ENCODE assay signal across 9 mouse cellular contexts in genomic region chr1:42779761-42780160, GRCm38 (mm10).
DNase-seq lines count a peak whose midpoint lies in the region; ATAC-seq and TF ChIP-seq lines count a peak whose summit lies in the region.
"Had no signal": no experiment of that assay in that cellular context is flagged by ENCODE, and none has a peak within 500 bp of the region (broad histone marks: within the 10 kb centered on the region; RNA-seq: fewer than 3 reads in every experiment).

No protein-coding gene starts in this region.

- H3K4me1 ChIP-seq in heart, postnatal 0 days (ENCODE audit: control insufficient read depth, insufficient read depth), result no peaks in the 10 kb centered on the region
- H3K4me1 ChIP-seq in heart, embryonic 10.5 days, result no peaks in the 10 kb centered on the region
- H3K4me1 ChIP-seq in midbrain, embryonic 14.5 days (ENCODE audit: control insufficient read depth, insufficient read depth, low read length), result peaks cover 13% of the 10 kb centered on the region; the same call in 1 of the 2 replicates
- H3K4me1 ChIP-seq in midbrain, embryonic 15.5 days, result peaks cover 6% of the 10 kb centered on the region
- no peaks in the 10 kb centered on the region for H3K4me1 ChIP-seq in embryonic fibroblast, embryonic 13.5 days (ENCODE audit: control insufficient read depth, insufficient read depth, low read length)
- H3K4me1 ChIP-seq: heart, embryonic 13.5 days had no signal

- TF ChIP-seq CTCF in heart, postnatal 0 days (IDR thresholded peaks at IDR 0.05; ENCODE audit: low read depth), result peak; percentile 66
- TF ChIP-seq CTCF in embryonic fibroblast, embryonic 13.5 days (IDR thresholded peaks at IDR 0.05; ENCODE audit: borderline replicate concordance, insufficient read depth, low read length), result peak; percentile 31; the same call in 1 of the 2 replicates

- H3K9me3 ChIP-seq in heart, postnatal 0 days (replicated peaks; ENCODE audit: control insufficient read depth, low read length), result no peaks in the 10 kb centered on the region
- no peaks in the 10 kb centered on the region for H3K9me3 ChIP-seq in heart, embryonic 10.5 days
- no peaks in the 10 kb centered on the region for H3K9me3 ChIP-seq in midbrain, embryonic 14.5 days (ENCODE audit: control insufficient read depth, low read length)
- H3K9me3 ChIP-seq in midbrain, embryonic 15.5 days, result no peaks in the 10 kb centered on the region
- H3K9me3 ChIP-seq: heart, embryonic 13.5 days had no signal

- no peak overlapping the region for H3K27ac ChIP-seq in heart, postnatal 0 days (ENCODE audit: low read depth)
- H3K27ac ChIP-seq in heart, embryonic 10.5 days, result no peak overlapping the region
- H3K27ac ChIP-seq in midbrain, embryonic 14.5 days (replicated peaks; ENCODE audit: low read depth, low read length), result no peak overlapping the region
- H3K27ac ChIP-seq in midbrain, embryonic 15.5 days, result no peak overlapping the region
- H3K27ac ChIP-seq in embryonic fibroblast, embryonic 13.5 days (ENCODE audit: insufficient read depth, low read length), result no peak overlapping the region
- H3K27ac ChIP-seq: heart, embryonic 13.5 days had no signal

- ATAC-seq in heart, postnatal 0 days (ENCODE audit: insufficient read depth, low read depth), result no peak
- no peak for ATAC-seq in midbrain, embryonic 14.5 days (ENCODE audit: low FRiP score, low TSS enrichment)
- no peak for ATAC-seq in midbrain, embryonic 15.5 days (replicated peaks)

- no peaks in the 10 kb centered on the region for H3K36me3 ChIP-seq in heart, postnatal 0 days (replicated peaks; ENCODE audit: control insufficient read depth, insufficient read depth, low read length)
- H3K36me3 ChIP-seq in heart, embryonic 10.5 days, result no peaks in the 10 kb centered on the region
- H3K36me3 ChIP-seq in midbrain, embryonic 14.5 days (ENCODE audit: control insufficient read depth, insufficient read depth, low read length), result no peaks in the 10 kb centered on the region
- no peaks in the 10 kb centered on the region for H3K36me3 ChIP-seq in midbrain, embryonic 15.5 days (replicated peaks)
- H3K36me3 ChIP-seq: heart, embryonic 13.5 days had no signal

- no peak overlapping the region for H3K9ac ChIP-seq in heart, postnatal 0 days (replicated peaks; ENCODE audit: low read depth, low read length)
- H3K9ac ChIP-seq in midbrain, embryonic 14.5 days (replicated peaks; ENCODE audit: low read length), result no peak overlapping the region
- no peak overlapping the region for H3K9ac ChIP-seq in midbrain, embryonic 15.5 days
- H3K9ac ChIP-seq: heart, embryonic 13.5 days had no signal

- WGBS in heart, postnatal 0 days, result 39% methylated on average over 5 of the region's 5 CpGs
- WGBS in heart, embryonic 10.5 days, result 44% methylated on average over 5 of the region's 5 CpGs
- 39% methylated on average over 5 of the region's 5 CpGs for WGBS in midbrain, embryonic 14.5 days
- 38% methylated on average over 5 of the region's 5 CpGs for WGBS in midbrain, embryonic 15.5 days

- H3K4me3 ChIP-seq in heart, postnatal 0 days (ENCODE audit: low read depth, low read length), result no peak overlapping the region
- no peak overlapping the region for H3K4me3 ChIP-seq in heart, embryonic 10.5 days
- no peak overlapping the region for H3K4me3 ChIP-seq in midbrain, embryonic 14.5 days (replicated peaks; ENCODE audit: low read depth, low read length)
- no peak overlapping the region for H3K4me3 ChIP-seq in midbrain, embryonic 15.5 days
- H3K4me3 ChIP-seq in embryonic fibroblast, embryonic 13.5 days (ENCODE audit: insufficient read depth, low read length), result no peak overlapping the region
- H3K4me3 ChIP-seq: heart, embryonic 13.5 days had no signal

- H3K4me2 ChIP-seq in heart, postnatal 0 days (ENCODE audit: low read depth, low read length), result no peak overlapping the region
- no peak overlapping the region for H3K4me2 ChIP-seq in midbrain, embryonic 14.5 days (ENCODE audit: low read length)
- no peak overlapping the region for H3K4me2 ChIP-seq in midbrain, embryonic 15.5 days
- H3K4me2 ChIP-seq: heart, embryonic 13.5 days had no signal

- no peak for TF ChIP-seq POLR2A in embryonic fibroblast, embryonic 13.5 days (IDR thresholded peaks at IDR 0.05; ENCODE audit: low read depth, low read length)

- DNase-seq in heart, postnatal 0 days (ENCODE audit: low spot score), result peak; percentile 13
- DNase-seq in heart, embryonic 10.5 days (ENCODE audit: low spot score), result no peak
- peak; percentile 81 for DNase-seq in midbrain, embryonic 14.5 days
- DNase-seq in retina, postnatal 7 days (ENCODE audit: low read depth, low spot score), result peak; percentile 11
- DNase-seq in adipocyte (ENCODE audit: low spot score), result no peak
- DNase-seq in thymus, postnatal 36 days, result no peak

- no peak for TF ChIP-seq EP300 in heart, postnatal 0 days (IDR thresholded peaks at IDR 0.05; ENCODE audit: low read depth)

- H3K27me3 ChIP-seq in heart, postnatal 0 days (ENCODE audit: control insufficient read depth, insufficient read depth, low read length), result 0 out of 2 replicates have a peak, but pooled peaks cover 4% of the 10 kb centered on the region
- H3K27me3 ChIP-seq in heart, embryonic 10.5 days (ENCODE audit: insufficient read depth, poor library complexity, severe bottlenecking), result no peaks in the 10 kb centered on the region; the same call in 1 of the 2 replicates
- no peaks in the 10 kb centered on the region for H3K27me3 ChIP-seq in midbrain, embryonic 14.5 days (ENCODE audit: control insufficient read depth, insufficient read depth, low read length)
- H3K27me3 ChIP-seq in midbrain, embryonic 15.5 days (replicated peaks), result no peaks in the 10 kb centered on the region

Comparison
In these comparisons a context has a peak if more than half of its experiments do, and no peak if none do; other contexts are left out.
1. DNase-seq: peak in heart, postnatal 0 days (single experiment), midbrain, embryonic 14.5 days (single experiment) and retina, postnatal 7 days (single experiment); none in heart, embryonic 10.5 days (single experiment), adipocyte (single experiment) and thymus, postnatal 36 days (0 of 2).